Mouse (Mus musculus) layer of hippocampus, adult 11-12 months (tissue): ENCODE results near the gene Vstm4.

Source experiments
- DNase-seq: peaks from one replicate; pipeline ENCODE4 v3.0.0; 2022; ENCODE audit warnings: low spot score

Gene Vstm4

GRCm38 (mm10) chr14:32856681-32857328 lies at the start of gene Vstm4:
Gene Vstm4, plus strand, starts transcription at chr14:32856756.
- peak; percentile 32 for DNase-seq

GRCm38 (mm10) chr14:32810111-32810510 lies 46.4 kb upstream of the Vstm4 start:
- no peak for DNase-seq

DNA sequence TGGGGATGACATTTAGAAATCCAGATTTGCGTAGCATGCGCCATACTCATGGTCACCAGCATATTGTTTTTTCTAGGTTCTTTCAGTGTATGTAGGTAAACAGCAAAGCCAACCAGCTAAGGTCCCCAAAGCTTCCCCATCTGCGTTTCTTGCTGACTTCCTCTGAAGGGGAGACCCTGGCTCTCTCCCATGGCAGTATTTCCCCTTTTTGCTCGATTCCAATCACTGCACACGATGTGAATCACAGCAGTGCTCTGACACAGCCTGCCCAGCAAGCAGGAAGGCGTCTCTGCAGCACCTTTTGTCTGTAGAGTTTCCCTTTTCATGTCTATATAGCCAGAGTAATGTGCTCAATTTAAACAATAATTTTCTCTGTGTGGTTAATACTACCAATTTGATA lies 44.1 kb upstream of the Vstm4 start:
- peak; percentile 12 for DNase-seq

- no peak for DNase-seq
These were observed 41.6 kb upstream of the Vstm4 start for GRCm38 (mm10) chr14:32814961-32815360.

- no peak for DNase-seq
These were observed 40.0 kb upstream of the Vstm4 start for GRCm38 (mm10) chr14:32816533-32816932.

GRCm38 (mm10) chr14:32817258-32817657 lies 39.3 kb upstream of the Vstm4 start:
- no peak for DNase-seq

GRCm38 (mm10) chr14:32819297-32819696 lies 37.3 kb upstream of the Vstm4 start:
- DNase-seq: no peak

DNA sequence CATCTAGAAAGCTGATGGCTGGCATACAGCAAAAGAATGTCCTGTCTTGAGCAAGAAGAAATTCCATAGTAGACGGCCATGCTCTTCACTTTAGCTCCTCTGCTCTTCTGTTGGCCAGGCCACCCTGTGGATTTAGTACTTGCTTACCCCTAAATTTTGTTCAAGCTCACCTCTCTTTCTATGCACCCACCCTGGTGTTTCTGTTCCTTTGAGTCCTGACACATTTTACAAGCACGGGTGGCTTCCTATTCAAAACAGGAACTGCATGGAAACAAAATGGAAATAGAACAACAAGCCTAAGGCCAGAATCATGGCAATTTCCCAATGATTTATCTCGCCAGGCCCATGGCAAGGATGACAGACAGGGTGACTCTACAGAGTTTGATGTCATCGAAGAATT lies 33.7 kb upstream of the Vstm4 start:
- no peak for DNase-seq

GRCm38 (mm10) chr14:32823861-32824260 lies 32.7 kb upstream of the Vstm4 start:
- DNase-seq: no peak

DNA sequence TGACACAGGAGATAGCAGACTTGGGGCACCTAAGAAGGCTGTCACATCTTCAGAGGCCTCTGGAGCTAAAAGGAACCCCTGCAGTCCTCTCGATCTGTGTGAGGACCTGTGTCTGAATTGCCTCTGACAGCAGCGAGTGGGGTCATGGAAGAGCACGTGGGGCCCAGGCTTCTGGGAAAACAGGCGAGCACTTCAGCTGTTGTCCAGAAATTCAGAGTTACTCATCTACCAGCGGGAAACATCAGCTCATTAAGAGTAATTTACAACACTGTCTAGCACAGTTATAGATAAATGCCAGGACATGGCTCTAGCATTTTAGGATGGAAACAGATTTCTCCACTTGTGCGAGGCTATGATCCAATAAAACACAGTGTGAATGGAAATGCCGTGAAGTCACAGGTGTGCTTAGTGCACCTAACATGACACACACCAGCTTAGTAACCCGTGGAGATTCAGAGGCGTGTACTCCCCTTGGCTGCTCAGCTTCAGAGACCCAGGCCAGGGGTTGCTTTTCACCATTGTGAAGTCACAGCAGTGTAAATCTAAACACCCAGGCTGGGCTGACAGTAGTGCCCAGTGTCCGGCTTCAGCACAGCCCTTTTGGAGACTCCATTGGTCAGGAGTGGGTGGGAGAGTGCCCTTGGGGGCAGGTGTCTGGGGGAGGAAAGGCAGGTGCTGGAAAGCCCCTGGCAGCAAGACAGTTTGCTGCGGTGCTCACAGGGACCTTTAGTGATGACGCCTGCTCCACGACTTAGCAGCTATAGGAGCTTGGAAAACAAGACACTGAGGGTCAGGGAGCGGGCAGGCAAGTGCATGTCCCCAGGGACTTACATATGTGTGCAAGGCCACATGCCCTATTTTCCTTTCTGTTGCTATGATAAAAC lies 32.0 kb upstream of the Vstm4 start:
- DNase-seq: no peak

DNA sequence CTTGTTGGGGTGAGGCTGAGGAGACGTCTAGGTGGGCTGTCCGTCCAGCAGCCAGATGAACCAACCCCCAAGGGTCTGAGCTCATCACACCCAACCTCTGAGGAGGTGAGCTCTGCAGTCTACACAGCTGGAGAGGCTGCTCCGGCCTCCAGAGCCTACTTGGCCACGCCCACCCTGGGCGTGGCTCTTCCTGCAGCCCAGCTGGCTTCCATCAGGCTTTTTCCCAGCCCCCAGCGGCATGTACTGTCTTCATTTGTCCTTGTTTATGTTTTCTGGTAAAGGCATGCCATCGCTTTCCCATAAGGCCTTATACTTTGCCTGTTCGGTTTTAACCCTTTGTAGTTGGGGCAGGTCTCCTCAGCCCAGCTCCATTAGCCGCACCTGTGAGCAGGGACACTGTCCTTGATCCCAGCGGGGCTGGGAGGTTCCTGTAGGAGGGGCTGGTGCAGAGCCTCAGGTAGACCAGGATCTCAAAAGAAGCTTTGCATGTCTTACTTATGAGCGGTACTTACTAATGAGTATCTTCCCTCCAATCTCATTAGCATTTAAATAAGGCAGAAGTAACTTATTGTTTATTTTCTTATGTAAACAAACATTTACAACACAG lies 31.0 kb upstream of the Vstm4 start:
- DNase-seq: no peak

DNA sequence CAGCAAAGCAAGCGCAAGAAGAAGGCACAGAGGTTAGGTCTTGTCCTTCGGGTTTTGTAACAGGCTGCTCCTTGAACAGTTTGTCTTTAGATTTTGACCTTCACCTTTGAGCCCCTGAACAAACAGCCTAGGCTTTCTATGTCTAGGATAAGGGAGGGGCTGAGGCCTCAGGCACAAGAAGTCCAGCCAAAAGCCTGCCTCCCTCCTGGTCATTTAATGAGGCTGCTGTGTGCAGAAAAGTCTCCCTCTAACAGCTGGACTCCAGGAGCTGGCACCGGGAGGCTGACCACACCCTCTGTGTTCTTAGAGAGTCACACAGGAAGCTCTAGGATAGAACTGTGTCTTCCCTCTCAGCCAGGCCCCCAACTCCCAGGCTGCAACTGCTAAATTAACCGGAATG lies 29.4 kb upstream of the Vstm4 start:
- no peak for DNase-seq

- DNase-seq: no peak
These were observed 28.4 kb upstream of the Vstm4 start for GRCm38 (mm10) chr14:32827994-32828650.

GRCm38 (mm10) chr14:32833847-32834246 lies 22.7 kb upstream of the Vstm4 start, which contains the start of gene Fam170b:
Gene Fam170b, plus strand, starts transcription at chr14:32833962.
- DNase-seq: no peak

GRCm38 (mm10) chr14:32835181-32835580 lies 21.4 kb upstream of the Vstm4 start:
- no peak for DNase-seq

- DNase-seq: no peak
These were observed 21.0 kb upstream of the Vstm4 start for GRCm38 (mm10) chr14:32835596-32835995.

DNA sequence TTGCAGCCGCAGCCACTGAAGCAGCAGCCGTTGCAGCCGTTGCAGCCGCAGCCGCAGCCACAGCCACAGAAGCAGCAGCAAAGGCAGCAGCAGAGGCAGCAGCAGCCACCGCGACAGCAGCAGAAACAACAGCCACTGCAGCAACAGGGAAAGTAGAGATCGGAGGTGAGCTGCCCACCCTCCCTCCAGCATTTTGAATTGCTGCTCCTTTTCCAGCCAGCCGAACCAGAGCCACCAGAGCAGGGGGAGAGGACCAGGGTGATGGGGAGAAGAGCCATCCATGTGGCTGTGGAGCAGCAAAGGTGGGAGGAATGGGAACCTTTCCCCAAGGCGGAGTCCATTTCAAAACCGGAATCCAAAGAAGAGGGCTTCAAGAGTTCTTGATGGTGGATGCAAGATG lies 20.4 kb upstream of the Vstm4 start:
- DNase-seq: no peak

GRCm38 (mm10) chr14:32842052-32842451 lies 14.5 kb upstream of the Vstm4 start:
- no peak for DNase-seq

DNA sequence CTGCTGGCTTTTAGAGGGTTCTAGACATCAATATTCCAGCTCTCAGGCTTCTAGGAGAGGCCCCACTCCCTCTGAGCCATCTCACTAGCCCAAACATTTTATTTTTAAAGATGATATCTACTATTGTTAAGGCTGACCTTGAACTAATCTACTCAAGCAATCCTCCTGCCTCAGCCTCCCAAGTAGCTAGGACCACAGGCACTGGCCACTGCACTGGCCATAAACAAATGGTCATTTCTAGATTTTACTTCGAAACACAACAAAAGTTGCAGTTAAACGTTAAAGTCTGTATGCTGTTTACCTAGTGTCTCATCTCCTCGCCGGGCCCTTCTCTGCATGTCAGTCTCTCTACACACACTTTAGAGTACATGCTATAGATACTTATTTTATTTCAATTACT lies 2.5 kb upstream of the Vstm4 start:
- DNase-seq: no peak

GRCm38 (mm10) chr14:32856246-32856645 lies 310 bp upstream of the Vstm4 start:
- DNase-seq: no peak

DNA sequence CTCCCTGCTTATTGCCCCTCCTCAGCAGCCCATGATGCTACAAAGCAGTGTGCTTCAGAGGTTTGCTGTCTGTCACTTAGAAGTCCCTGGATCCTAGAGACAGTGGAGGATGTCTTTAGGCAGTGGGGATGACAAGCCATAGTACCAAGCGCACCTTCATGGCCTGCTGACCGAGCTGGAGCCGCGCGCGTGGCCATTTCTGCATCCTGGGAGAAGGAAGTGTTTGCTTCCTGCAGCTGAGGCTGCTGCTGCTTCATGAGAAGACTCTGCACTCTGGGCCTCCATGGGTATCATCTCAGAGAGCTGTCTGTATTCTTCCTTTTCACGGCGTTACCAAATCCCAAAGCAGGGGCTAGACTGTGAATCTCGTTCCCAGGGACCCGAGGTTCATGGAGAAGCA lies 1.8 kb downstream of the Vstm4 start:
- no peak for DNase-seq

- no peak for DNase-seq
These were observed 2.5 kb downstream of the Vstm4 start for GRCm38 (mm10) chr14:32858941-32859510.
